Mouse (Mus musculus) CH12.LX (cell line): ENCODE measurements around the gene Otor.

Source experiments
- CTCF ChIP-seq, 2 experiments: IDR thresholded peaks in 1 of 2; conservative IDR thresholded peaks in 1 of 2; 2 replicates each; pipeline ENCODE4 v1.5.1; 2011 to 2012; ENCODE audit warnings: low read depth in 2 of 2, low read length in 2 of 2, improper control_type of control experiment in 1 of 2, inconsistent platforms in 1 of 2, mild to moderate bottlenecking in 1 of 2, moderate library complexity in 1 of 2
- EP300 ChIP-seq: IDR thresholded peaks from 2 replicates; pipeline ENCODE4 v1.6.1; 2011; ENCODE audit warnings: low read length, improper control_type of control experiment
- GABPA ChIP-seq: IDR thresholded peaks from 2 replicates; pipeline ENCODE4 v1.6.1; 2012; ENCODE audit warnings: low read depth, low read length, improper control_type of control experiment, inconsistent platforms; ENCODE audit not compliant: insufficient replicate concordance
- MAX ChIP-seq: IDR thresholded peaks from 2 replicates; pipeline ENCODE4 v1.6.1; 2011; ENCODE audit warnings: low read length, improper control_type of control experiment
- MXI1 ChIP-seq: IDR thresholded peaks from 2 replicates; pipeline ENCODE4 v1.6.1; 2011; ENCODE audit warnings: mild to moderate bottlenecking, low read depth, low read length, improper control_type of control experiment
- POLR2A ChIP-seq: IDR thresholded peaks from 2 replicates; pipeline ENCODE4 v1.6.1; 2011; ENCODE audit warnings: low read depth, mild to moderate bottlenecking, improper control_type of control experiment, low read length
- RAD21 ChIP-seq: IDR thresholded peaks from 2 replicates; pipeline ENCODE4 v1.6.1; 2011; ENCODE audit warnings: low read depth, mild to moderate bottlenecking, low read length, improper control_type of control experiment, moderate library complexity
- TBP ChIP-seq: conservative IDR thresholded peaks from 2 replicates; pipeline ENCODE4 v1.6.1; 2011; ENCODE audit warnings: low read depth, low read length, improper control_type of control experiment

GRCm38 (mm10) chr2:143062812-143063792 lies 15.2 kb upstream of the Otor start, which contains the start of gene Snrpb2:
- TF ChIP-seq RAD21 (no peak), EP300 (no peak), CTCF (conservative IDR thresholded peaks at IDR 0.05 in 1 of 2, IDR thresholded peaks at IDR 0.05 in 1 of 2; ENCODE audit: low read depth in 2 of 2, low read length in 2 of 2) (no peak), GABPA (peak; percentile 53; the same call in 1 of the 2 replicates), MXI1 (peak; percentile 80), POLR2A (peak; percentile 83), MAX (peak; percentile 62; the same call in 1 of the 2 replicates), TBP (0 out of 2 replicates have a peak, but pooled peaks have one; percentile 34)
